Mouse (Mus musculus) heart, embryonic 12.5 days (tissue): ENCODE data around the gene Abhd17a. TPM values are rescaled to one million over a fixed set of nuclear protein-coding genes. Genes with fewer than 3 reads are reported as not detected.

ENCODE experiments used
- ATAC-seq: fragments of 200-750 bp; cut with Nextera tagmentation; 2 replicates; pipeline ENCODE4 v1.8.0; 2017; ENCODE audit warnings: moderate TSS enrichment, moderate library complexity; ENCODE audit not compliant: insufficient number of reproducible peaks, low FRiP score
- H3K27ac ChIP-seq: fragments of 300-500 bp; sonication (generic); 2 replicates; pipeline ENCODE4 v1.5.1; 2016; ENCODE audit warnings: mild to moderate bottlenecking, moderate library complexity; ENCODE audit not compliant: poor library complexity, severe bottlenecking
- H3K27me3 ChIP-seq: fragments of 300-500 bp; sonication (generic); replicated peaks from 2 replicates; pipeline ENCODE4 v1.6.1; 2016; ENCODE audit warnings: mild to moderate bottlenecking, moderate library complexity
- H3K36me3 ChIP-seq: fragments of 300-500 bp; sonication (generic); 2 replicates; pipeline ENCODE4 v1.6.1; 2016; ENCODE audit warnings: mild to moderate bottlenecking, moderate library complexity
- H3K4me1 ChIP-seq: fragments of 300-500 bp; sonication (generic); replicated peaks from 2 replicates; pipeline ENCODE4 v1.6.1; 2016; ENCODE audit warnings: mild to moderate bottlenecking
- H3K4me2 ChIP-seq: fragments of 300-500 bp; sonication (generic); 2 replicates; pipeline ENCODE4 v1.6.1; 2016; ENCODE audit warnings: mild to moderate bottlenecking, moderate library complexity
- H3K4me3 ChIP-seq: fragments of 300-500 bp; sonication (generic); 2 replicates; pipeline ENCODE4 v1.5.1; 2016; ENCODE audit warnings: mild to moderate bottlenecking
- H3K9ac ChIP-seq: fragments of 300-500 bp; sonication (generic); 2 replicates; pipeline ENCODE4 v1.6.1; 2016; ENCODE audit warnings: mild to moderate bottlenecking, moderate library complexity
- H3K9me3 ChIP-seq: fragments of 300-500 bp; sonication (generic); replicated peaks from 2 replicates; pipeline ENCODE4 v1.6.1; 2016; ENCODE audit warnings: mild to moderate bottlenecking, moderate library complexity
- WGBS: fragments of 180-500 bp; shearing (Covaris S2); methylation state at CpG from one replicate; pipeline ENCODE4 v1.1.7; 2016; 5-methylcytosine and 5-hydroxymethylcytosine counted together
- polyA plus RNA-seq: library from polyadenylated mRNA; unstranded; fragments of >200 nt; fragmentation: Nextera tagmentation; extraction: Ambion mirVana; gene quantifications from 2 replicates; pipeline ENCODE4 v1.2.1, GENCODE M21; 2016

Gene Abhd17a
- polyA plus RNA-seq, 1 experiment from 2014 or later = 99.4 TPM

GRCm38 (mm10) chr10:80560621-80561020 is 29.5 kb downstream of the Abhd17a start:
- ATAC-seq = no peak
- Histone ChIP-seq H3K9me3 (no peaks in the 10 kb centered on the region), H3K4me1 (peaks cover 44% of the 10 kb centered on the region), H3K27me3 (no peaks in the 10 kb centered on the region), H3K4me2 (peak overlapping the region; percentile 92), H3K36me3 (no peaks in the 10 kb centered on the region), H3K9ac (peak overlapping the region; percentile 96), H3K4me3 (peak overlapping the region; percentile 94), H3K27ac (no peak overlapping the region)
- 2% methylated on average over 13 of the region's 13 CpGs for WGBS

GRCm38 (mm10) chr10:80559431-80559830 is 30.7 kb downstream of the Abhd17a start:
- H3K4me2 ChIP-seq = 0 out of 2 replicates have a peak overlapping the region, but pooled peaks have one; percentile 1
- H3K27ac ChIP-seq = no peak overlapping the region
- H3K4me1 ChIP-seq = peaks cover 50% of the 10 kb centered on the region
- no peak overlapping the region for H3K9ac ChIP-seq
- WGBS = 93% methylated on average over 7 of the region's 7 CpGs
- ATAC-seq = no peak
- H3K27me3 ChIP-seq = no peaks in the 10 kb centered on the region
- no peaks in the 10 kb centered on the region for H3K9me3 ChIP-seq
- no peaks in the 10 kb centered on the region for H3K36me3 ChIP-seq
- H3K4me3 ChIP-seq = no peak overlapping the region

GRCm38 (mm10) chr10:80557346-80557965 is 32.7 kb downstream of the Abhd17a start:
- Histone ChIP-seq H3K27ac (no peak overlapping the region), H3K4me2 (no peak overlapping the region; the same call in 1 of the 2 replicates), H3K36me3 (no peaks in the 10 kb centered on the region), H3K4me1 (peaks cover 68% of the 10 kb centered on the region), H3K9ac (peak overlapping the region; percentile 28), H3K27me3 (no peaks in the 10 kb centered on the region), H3K9me3 (no peaks in the 10 kb centered on the region), H3K4me3 (no peak overlapping the region)
- 33% methylated on average over 5 of the region's 5 CpGs for WGBS
- no peak for ATAC-seq

GRCm38 (mm10) chr10:80553997-80554396 is 36.1 kb downstream of the Abhd17a start:
- no peak; the same call in 1 of the 2 replicates for ATAC-seq
- Histone ChIP-seq H3K9me3 (no peaks in the 10 kb centered on the region), H3K9ac (peak overlapping the region; percentile 12; the same call in 1 of the 2 replicates), H3K4me3 (no peak overlapping the region), H3K27me3 (no peaks in the 10 kb centered on the region), H3K4me1 (peaks cover 48% of the 10 kb centered on the region), H3K27ac (peak overlapping the region; percentile 50; the same call in 1 of the 2 replicates), H3K4me2 (peak overlapping the region; percentile 39), H3K36me3 (peaks cover 20% of the 10 kb centered on the region)
- 53% methylated on average over 6 of the region's 6 CpGs for WGBS

- peak; percentile 30; the same call in 1 of the 2 replicates for ATAC-seq
- Histone ChIP-seq H3K4me3 (no peak overlapping the region), H3K4me2 (peak overlapping the region; percentile 39), H3K27me3 (no peaks in the 10 kb centered on the region), H3K9ac (0 out of 2 replicates have a peak overlapping the region, but pooled peaks have one; percentile 12), H3K27ac (peak overlapping the region; percentile 50), H3K4me1 (peaks cover 49% of the 10 kb centered on the region), H3K9me3 (no peaks in the 10 kb centered on the region), H3K36me3 (peaks cover 24% of the 10 kb centered on the region)
- WGBS = 37% methylated on average over 8 of the region's 8 CpGs
Observed at GRCm38 (mm10) chr10:80553575-80553974, 36.6 kb downstream of the Abhd17a start.

- Histone ChIP-seq H3K4me3 (no peak overlapping the region), H3K9me3 (no peaks in the 10 kb centered on the region), H3K9ac (no peak overlapping the region), H3K27ac (no peak overlapping the region), H3K27me3 (no peaks in the 10 kb centered on the region), H3K4me2 (no peak overlapping the region), H3K36me3 (peaks cover 36% of the 10 kb centered on the region), H3K4me1 (peaks cover 41% of the 10 kb centered on the region)
- WGBS = 67% methylated on average over 9 of the region's 9 CpGs
- no peak for ATAC-seq
Observed at GRCm38 (mm10) chr10:80552364-80552763, 37.8 kb downstream of the Abhd17a start.

- Histone ChIP-seq H3K27me3 (no peaks in the 10 kb centered on the region), H3K9ac (no peak overlapping the region), H3K4me1 (peaks cover 27% of the 10 kb centered on the region), H3K9me3 (no peaks in the 10 kb centered on the region), H3K27ac (no peak overlapping the region), H3K4me3 (no peak overlapping the region), H3K36me3 (peaks cover 67% of the 10 kb centered on the region), H3K4me2 (no peak overlapping the region)
- 87% methylated on average over 21 of the region's 21 CpGs for WGBS
- ATAC-seq = no peak
Observed at GRCm38 (mm10) chr10:80549279-80549678, 40.9 kb downstream of the Abhd17a start.

GRCm38 (mm10) chr10:80548428-80549006 is 41.6 kb downstream of the Abhd17a start:
- Histone ChIP-seq H3K4me2 (no peak overlapping the region), H3K36me3 (peaks cover 74% of the 10 kb centered on the region), H3K27me3 (no peaks in the 10 kb centered on the region), H3K4me3 (no peak overlapping the region), H3K4me1 (peaks cover 19% of the 10 kb centered on the region), H3K9ac (no peak overlapping the region), H3K27ac (no peak overlapping the region), H3K9me3 (no peaks in the 10 kb centered on the region)
- ATAC-seq = peak; percentile 56; the same call in 1 of the 2 replicates
- 70% methylated on average over 10 of the region's 10 CpGs for WGBS

- WGBS = 88% methylated on average over 15 of the region's 15 CpGs
- H3K36me3 ChIP-seq = peaks cover 84% of the 10 kb centered on the region
- no peaks in the 10 kb centered on the region for H3K27me3 ChIP-seq
- H3K27ac ChIP-seq = no peak overlapping the region
- H3K9ac ChIP-seq = no peak overlapping the region
- no peak overlapping the region for H3K4me3 ChIP-seq
- no peak for ATAC-seq
- H3K4me1 ChIP-seq = peaks cover 10% of the 10 kb centered on the region
- H3K9me3 ChIP-seq = no peaks in the 10 kb centered on the region
- H3K4me2 ChIP-seq = no peak overlapping the region
Observed at GRCm38 (mm10) chr10:80547539-80547938, 42.6 kb downstream of the Abhd17a start.

- H3K4me3 ChIP-seq = no peak overlapping the region
- peaks cover 10% of the 10 kb centered on the region for H3K4me1 ChIP-seq
- H3K36me3 ChIP-seq = peaks cover 90% of the 10 kb centered on the region
- H3K27ac ChIP-seq = no peak overlapping the region
- H3K9ac ChIP-seq = no peak overlapping the region
- H3K27me3 ChIP-seq = no peaks in the 10 kb centered on the region
- no peaks in the 10 kb centered on the region for H3K9me3 ChIP-seq
- ATAC-seq = no peak
- no peak overlapping the region for H3K4me2 ChIP-seq
- WGBS = 89% methylated on average over 4 of the region's 4 CpGs
Observed at GRCm38 (mm10) chr10:80546945-80547344, 43.2 kb downstream of the Abhd17a start.

- H3K36me3 ChIP-seq = peaks cover 97% of the 10 kb centered on the region
- no peaks in the 10 kb centered on the region for H3K9me3 ChIP-seq
- 85% methylated on average over 8 of the region's 8 CpGs for WGBS
- H3K4me2 ChIP-seq = no peak overlapping the region
- no peaks in the 10 kb centered on the region for H3K27me3 ChIP-seq
- no peak overlapping the region for H3K27ac ChIP-seq
- H3K4me3 ChIP-seq = no peak overlapping the region
- ATAC-seq = no peak
- peaks cover 15% of the 10 kb centered on the region for H3K4me1 ChIP-seq
- H3K9ac ChIP-seq = no peak overlapping the region
Observed at GRCm38 (mm10) chr10:80545590-80545989, 44.6 kb downstream of the Abhd17a start.
